Mouse (Mus musculus) forebrain, embryonic 11.5 days (tissue): ENCODE data around the gene Fbxo28. TPM values are rescaled to one million over a fixed set of nuclear protein-coding genes. Genes with fewer than 3 reads are reported as not detected.

Experiments used
- ATAC-seq: fragments of 200-750 bp; cut with Nextera tagmentation; replicated peaks from 2 replicates; pipeline ENCODE4 v1.8.0; 2017; ENCODE audit warnings: moderate TSS enrichment; ENCODE audit not compliant: low FRiP score
- DNase-seq: peaks from one replicate; pipeline ENCODE4 v3.0.0-alpha.2; 2017; ENCODE audit warnings: low spot score
- H3K27ac ChIP-seq: fragments of 300-500 bp; sonication (generic); 2 replicates; pipeline ENCODE4 v1.5.1; 2014; ENCODE audit warnings: low read depth, low read length
- H3K27me3 ChIP-seq: fragments of 300-500 bp; sonication (generic); 2 replicates; pipeline ENCODE4 v1.6.1; 2014; ENCODE audit warnings: mild to moderate bottlenecking, low read length, mixed read lengths; ENCODE audit not compliant: control insufficient read depth, insufficient read depth
- H3K36me3 ChIP-seq: fragments of 300-500 bp; sonication (generic); 2 replicates; pipeline ENCODE4 v1.6.1; 2014; ENCODE audit warnings: mild to moderate bottlenecking, low read length, moderate library complexity, mixed read lengths; ENCODE audit not compliant: control insufficient read depth, insufficient read depth
- H3K4me1 ChIP-seq: fragments of 300-500 bp; sonication (generic); replicated peaks from 2 replicates; pipeline ENCODE4 v1.6.1; 2014; ENCODE audit warnings: low read length, mixed read lengths; ENCODE audit not compliant: control insufficient read depth, insufficient read depth
- H3K4me2 ChIP-seq: fragments of 300-500 bp; sonication (generic); 2 replicates; pipeline ENCODE4 v1.6.1; 2014; ENCODE audit warnings: low read depth, mild to moderate bottlenecking, low read length, moderate library complexity, mixed read lengths; ENCODE audit not compliant: severe bottlenecking
- H3K4me3 ChIP-seq: fragments of 300-500 bp; sonication (generic); 2 replicates; pipeline ENCODE4 v1.5.1; 2014; ENCODE audit warnings: low read depth, low read length
- H3K9ac ChIP-seq: fragments of 300-500 bp; sonication (generic); 2 replicates; pipeline ENCODE4 v1.6.1; 2014; ENCODE audit warnings: low read length
- H3K9me3 ChIP-seq: fragments of 300-500 bp; sonication (generic); 2 replicates; pipeline ENCODE4 v1.6.1; 2016; ENCODE audit warnings: low read length, mixed read lengths; ENCODE audit not compliant: control insufficient read depth
- WGBS: fragments of 180-500 bp; shearing (Covaris S2); extraction: QIAGEN DNeasy Blood & Tissue Kit; methylation state at CpG from one replicate; pipeline ENCODE4 v1.1.7; 2014; 5-methylcytosine and 5-hydroxymethylcytosine counted together
- polyA plus RNA-seq: library from polyadenylated mRNA; unstranded; fragments of >200 nt; fragmentation: Nextera tagmentation; extraction: Ambion mirVana; gene quantifications from 2 replicates; pipeline ENCODE4 v1.2.1, GENCODE M21; 2014

Fbxo28 gene
- polyA plus RNA-seq, 1 experiment from 2014 or later, result 27.7 TPM

DNA sequence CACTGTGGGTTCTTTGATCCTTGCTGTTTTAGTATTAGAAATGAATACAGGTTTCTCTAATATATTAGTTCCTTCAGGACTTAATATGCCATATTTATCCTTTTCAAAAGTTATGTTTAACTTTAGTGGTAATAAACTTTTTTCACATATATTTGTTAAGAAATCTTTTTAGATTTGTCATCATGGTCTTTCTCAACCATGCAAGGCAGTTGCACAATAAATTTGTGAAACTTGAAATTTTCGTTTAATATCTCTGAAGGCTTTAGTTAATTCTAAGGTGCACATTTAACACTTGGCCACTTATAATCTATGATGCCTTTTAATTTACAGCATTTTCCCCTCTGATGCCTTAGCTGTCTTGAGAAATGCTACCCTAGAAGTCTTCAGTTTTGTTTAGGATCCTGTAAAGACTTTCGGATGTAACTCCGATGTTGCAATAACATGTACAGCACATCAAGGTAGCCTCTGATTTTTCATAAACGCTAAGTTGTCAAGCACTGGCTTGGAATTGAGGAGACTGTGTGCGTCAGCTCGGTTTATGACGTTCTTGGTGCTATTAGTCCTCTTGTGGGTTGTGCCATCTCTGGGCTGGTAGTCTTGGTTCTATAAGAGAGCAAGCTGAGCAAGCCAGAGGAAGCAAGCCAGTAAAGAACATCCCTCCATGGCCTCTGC lies 7.5 kb downstream of the Fbxo28 start:
- no peak overlapping the region for H3K9ac ChIP-seq
- WGBS, result 94% methylated on average over 7 of the region's 7 CpGs
- H3K9me3 ChIP-seq, result no peaks in the 10 kb centered on the region
- no peaks in the 10 kb centered on the region for H3K36me3 ChIP-seq
- no peaks in the 10 kb centered on the region for H3K27me3 ChIP-seq
- no peak for ATAC-seq
- H3K4me1 ChIP-seq, result no peaks in the 10 kb centered on the region; the same call in 1 of the 2 replicates
- H3K4me3 ChIP-seq, result no peak overlapping the region
- no peak overlapping the region for H3K4me2 ChIP-seq
- no peak for DNase-seq
- no peak overlapping the region for H3K27ac ChIP-seq

DNA sequence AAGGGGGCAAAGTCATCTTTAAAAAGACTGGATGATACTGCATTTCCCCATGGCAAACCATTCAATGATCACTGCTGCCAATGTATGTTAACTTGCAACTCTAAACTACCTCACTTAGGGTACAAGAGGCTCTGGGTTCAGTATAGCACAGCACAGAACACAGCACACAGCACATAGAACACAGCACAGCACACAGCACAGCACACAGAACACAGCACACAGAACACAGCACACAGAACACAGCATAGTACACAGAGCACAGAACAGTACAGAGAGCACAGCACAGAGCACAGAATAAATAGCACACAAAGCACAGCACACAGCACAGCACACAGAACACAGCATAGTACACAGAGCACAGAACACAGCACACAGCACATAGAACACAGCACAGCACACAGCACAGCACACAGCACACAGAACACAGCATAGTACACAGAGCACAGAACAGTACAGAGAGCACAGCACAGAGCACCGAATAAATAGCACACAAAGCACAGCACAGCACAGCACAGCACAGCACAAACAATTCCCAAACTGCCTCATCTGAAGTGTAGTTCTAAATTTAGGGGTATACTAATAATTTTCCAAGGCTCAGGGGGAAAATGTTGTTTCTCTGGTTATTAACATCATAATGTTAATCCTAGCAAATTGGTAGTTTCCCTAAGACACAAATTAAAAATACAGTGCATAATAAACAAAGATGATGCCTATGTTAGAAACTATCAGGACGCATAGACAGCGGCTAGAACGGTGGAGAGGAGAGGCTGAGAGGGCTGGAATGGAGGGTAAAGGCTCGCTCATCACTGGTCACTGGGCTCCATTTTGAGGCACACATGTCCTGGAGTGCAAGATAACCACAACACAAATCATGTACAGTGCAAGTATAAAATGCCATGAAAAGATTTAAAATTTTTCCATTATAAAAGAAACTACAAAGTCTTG lies 9.1 kb downstream of the Fbxo28 start:
- ATAC-seq, result no peak

DNA sequence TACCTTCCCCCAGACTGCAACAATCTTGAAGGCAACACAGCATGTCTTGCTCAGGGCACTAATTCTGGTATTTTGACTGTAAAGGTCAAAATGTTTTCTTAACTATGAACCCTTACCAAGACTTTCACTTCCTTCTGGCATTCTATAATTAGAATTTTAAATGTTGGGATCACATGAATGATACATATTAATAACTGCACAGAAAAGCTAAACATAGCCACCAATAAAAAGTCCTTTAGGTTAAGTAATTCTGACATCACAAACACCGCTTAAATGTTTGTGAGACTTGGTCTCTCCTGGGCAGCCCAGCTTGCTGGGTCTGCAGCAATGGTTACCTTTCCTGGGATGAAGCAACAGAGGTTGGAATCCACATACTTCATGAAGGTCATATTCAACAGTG lies 15.5 kb downstream of the Fbxo28 start:
- DNase-seq (no peak), ATAC-seq (no peak)
- H3K9ac ChIP-seq, result no peak overlapping the region
- no peak overlapping the region for H3K4me2 ChIP-seq
- 100% methylated on average over 1 of the region's 1 CpGs for WGBS
- H3K9me3 ChIP-seq, result no peaks in the 10 kb centered on the region
- H3K36me3 ChIP-seq, result peaks cover 12% of the 10 kb centered on the region
- H3K27ac ChIP-seq, result no peak overlapping the region
- H3K4me3 ChIP-seq, result no peak overlapping the region
- H3K4me1 ChIP-seq, result no peaks in the 10 kb centered on the region
- no peaks in the 10 kb centered on the region for H3K27me3 ChIP-seq

More for the DNA sequence above, 9.1 kb downstream of the Fbxo28 start:
- Histone ChIP-seq H3K4me3 (no peak overlapping the region), H3K27me3 (no peaks in the 10 kb centered on the region), H3K4me1 (no peaks in the 10 kb centered on the region), H3K9ac (no peak overlapping the region), H3K4me2 (no peak overlapping the region), H3K9me3 (no peaks in the 10 kb centered on the region), H3K27ac (no peak overlapping the region), H3K36me3 (no peaks in the 10 kb centered on the region; the same call in 1 of the 2 replicates)
- WGBS, result 95% methylated on average over 5 of the region's 5 CpGs
- no peak for DNase-seq

DNA sequence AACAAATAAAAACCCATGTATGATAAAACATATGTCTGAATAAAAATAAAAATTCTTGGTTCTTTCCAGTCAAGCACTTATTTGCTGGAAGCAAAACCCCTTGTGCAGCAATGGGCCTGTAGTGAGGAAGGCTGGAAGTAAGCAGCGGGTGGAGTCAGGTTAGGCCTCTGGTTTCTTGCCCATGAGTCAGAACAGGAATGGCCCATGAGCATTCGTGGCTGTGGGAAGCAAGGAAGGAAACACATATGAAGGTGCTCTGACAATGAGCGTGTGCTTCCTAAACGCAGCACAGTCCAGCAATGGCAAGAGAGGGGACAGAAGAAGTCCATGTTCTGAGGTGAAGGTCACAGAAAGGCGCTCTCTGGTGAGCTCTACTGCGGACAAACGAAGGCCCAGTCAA lies 16.9 kb downstream of the Fbxo28 start:
- Histone ChIP-seq H3K27me3 (no peaks in the 10 kb centered on the region), H3K4me2 (no peak overlapping the region), H3K36me3 (peaks cover 12% of the 10 kb centered on the region), H3K9me3 (no peaks in the 10 kb centered on the region), H3K4me1 (no peaks in the 10 kb centered on the region), H3K4me3 (no peak overlapping the region), H3K9ac (no peak overlapping the region), H3K27ac (no peak overlapping the region)
- DNase-seq (no peak), ATAC-seq (no peak)
- WGBS, result 93% methylated on average over 7 of the region's 7 CpGs

DNA sequence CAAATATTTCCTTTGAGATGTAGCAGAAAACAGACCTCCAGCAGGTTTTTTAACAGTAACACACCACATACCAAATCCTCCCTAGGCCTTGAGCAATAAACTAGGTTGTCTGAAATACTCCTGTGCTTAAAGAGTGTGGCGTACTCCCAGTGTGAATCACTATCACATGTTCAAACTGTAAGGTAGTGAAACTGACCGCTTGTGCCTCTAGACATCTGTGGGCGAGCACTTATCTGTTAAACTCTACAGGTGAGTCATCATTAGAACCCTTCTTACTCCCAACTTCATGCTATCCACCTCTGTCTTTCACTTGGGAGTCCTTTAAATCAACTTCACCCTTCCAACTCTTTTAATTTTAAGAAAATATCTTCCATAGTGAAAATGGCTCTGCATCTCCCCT lies 18.3 kb downstream of the Fbxo28 start:
- WGBS, result 94% methylated on average over 3 of the region's 3 CpGs
- ATAC-seq (no peak), DNase-seq (no peak)
- peaks cover 15% of the 10 kb centered on the region for H3K36me3 ChIP-seq
- H3K4me2 ChIP-seq, result no peak overlapping the region
- H3K27ac ChIP-seq, result no peak overlapping the region
- H3K4me1 ChIP-seq, result no peaks in the 10 kb centered on the region
- no peak overlapping the region for H3K9ac ChIP-seq
- no peak overlapping the region for H3K4me3 ChIP-seq
- H3K9me3 ChIP-seq, result no peaks in the 10 kb centered on the region
- no peaks in the 10 kb centered on the region for H3K27me3 ChIP-seq

DNA sequence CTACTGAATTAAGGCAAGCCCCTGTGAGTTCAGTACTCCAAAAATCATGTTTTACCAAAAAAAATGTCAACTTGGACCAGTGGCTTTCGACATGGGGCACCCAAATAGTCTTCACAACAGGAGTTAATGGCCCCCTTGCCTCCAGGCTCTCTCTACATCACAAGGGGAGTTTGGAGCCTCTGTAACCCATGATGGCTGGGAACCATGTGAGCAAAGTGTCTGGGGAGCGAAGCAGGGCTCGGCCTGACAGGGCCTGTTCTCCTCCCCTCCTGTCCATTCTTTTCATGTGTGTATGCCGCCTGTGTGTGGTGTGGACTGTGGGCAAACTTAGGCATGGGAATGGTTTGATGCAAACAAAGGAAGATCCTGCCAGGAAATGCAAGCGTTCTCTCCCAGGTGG lies 27.2 kb downstream of the Fbxo28 start:
- Histone ChIP-seq H3K9me3 (peaks cover 3% of the 10 kb centered on the region; the same call in 1 of the 2 replicates), H3K4me1 (no peaks in the 10 kb centered on the region), H3K27me3 (no peaks in the 10 kb centered on the region), H3K27ac (no peak overlapping the region), H3K36me3 (peaks cover 6% of the 10 kb centered on the region), H3K4me3 (no peak overlapping the region), H3K4me2 (no peak overlapping the region), H3K9ac (no peak overlapping the region)
- DNase-seq (no peak), ATAC-seq (no peak)
- WGBS, result 96% methylated on average over 5 of the region's 5 CpGs

DNA sequence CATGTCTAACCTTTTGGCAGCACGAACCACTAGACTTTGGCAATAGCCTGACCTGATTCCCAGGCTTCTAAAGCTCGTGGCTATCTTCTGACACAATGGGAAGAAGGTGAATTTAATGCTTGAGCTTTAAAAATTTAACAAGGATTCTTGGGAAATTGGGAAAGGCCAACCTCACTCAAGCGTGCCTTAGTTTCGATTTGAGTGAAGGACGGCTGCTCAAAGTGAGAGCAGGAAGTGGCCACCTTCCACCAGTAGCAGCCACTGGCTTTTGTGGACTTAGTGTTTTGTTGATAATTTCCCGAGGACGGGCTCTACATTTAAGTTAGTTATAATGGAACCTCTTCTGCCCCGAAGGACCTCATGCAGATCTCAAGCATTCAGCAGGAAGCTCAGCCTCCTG lies 28.2 kb downstream of the Fbxo28 start:
- peaks cover 6% of the 10 kb centered on the region for H3K36me3 ChIP-seq
- WGBS, result 95% methylated on average over 8 of the region's 8 CpGs
- no peaks in the 10 kb centered on the region for H3K27me3 ChIP-seq
- no peak overlapping the region for H3K27ac ChIP-seq
- DNase-seq, result no peak
- peaks cover 3% of the 10 kb centered on the region; the same call in 1 of the 2 replicates for H3K9me3 ChIP-seq
- no peak overlapping the region for H3K4me3 ChIP-seq
- ATAC-seq, result no peak
- H3K9ac ChIP-seq, result no peak overlapping the region
- no peaks in the 10 kb centered on the region for H3K4me1 ChIP-seq
- no peak overlapping the region for H3K4me2 ChIP-seq

DNA sequence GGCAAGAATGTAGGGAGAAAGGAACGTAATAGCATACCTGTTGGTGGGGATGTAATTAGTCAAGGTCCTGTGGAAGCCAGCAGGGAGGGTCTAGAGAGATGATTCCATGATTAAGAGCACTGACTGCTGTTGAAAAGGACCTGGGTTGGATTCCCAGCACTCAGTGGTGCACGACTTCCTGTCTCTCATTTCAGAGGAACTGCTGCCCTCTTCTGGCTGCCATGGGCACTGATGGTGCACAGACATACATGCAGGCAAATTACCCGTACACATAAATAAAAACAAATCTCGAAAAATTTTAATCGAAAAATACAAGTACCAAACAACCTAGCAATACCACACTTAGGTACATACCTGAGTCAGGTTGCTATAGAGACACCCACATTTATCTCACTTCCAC lies 30.1 kb downstream of the Fbxo28 start:
- Histone ChIP-seq H3K4me3 (no peak overlapping the region), H3K4me1 (no peaks in the 10 kb centered on the region), H3K9me3 (peaks cover 3% of the 10 kb centered on the region; the same call in 1 of the 2 replicates), H3K4me2 (no peak overlapping the region), H3K27ac (no peak overlapping the region), H3K9ac (no peak overlapping the region), H3K36me3 (peaks cover 3% of the 10 kb centered on the region), H3K27me3 (no peaks in the 10 kb centered on the region)
- no peak for DNase-seq
- ATAC-seq, result no peak
- WGBS, result 93% methylated on average over 5 of the region's 5 CpGs
